Mouse (Mus musculus) C2C12 (cell line): Measurements from ENCODE around the gene Tbc1d16. TPM values are rescaled to one million over a fixed set of nuclear protein-coding genes. Genes with fewer than 3 reads are reported as not detected.
"Not testable (repeated sequence)": the region's sequence is repeated elsewhere in the genome, so short reads cannot be mapped to it uniquely, and the experiment has no call there.

ENCODE experiments used
- H3K27me3 ChIP-seq: one replicate; pipeline ENCODE4 v1.6.1; 2011; ENCODE audit not compliant: control insufficient read depth, insufficient read depth, insufficient read length
- H3K36me3 ChIP-seq: one replicate; pipeline ENCODE4 v1.6.1; 2011; ENCODE audit not compliant: control insufficient read depth, insufficient read depth
- H3K4me3 ChIP-seq: one replicate; pipeline ENCODE4 v1.5.1; 2011; ENCODE audit warnings: mild to moderate bottlenecking, control low read depth; ENCODE audit not compliant: poor library complexity, insufficient read depth, severe bottlenecking
- H3K79me2 ChIP-seq: one replicate; pipeline ENCODE4 v1.6.1; 2011; ENCODE audit not compliant: control insufficient read depth, insufficient read depth
- H3K79me3 ChIP-seq: one replicate; pipeline ENCODE4 v1.6.1; 2011; ENCODE audit warnings: low read depth, control low read depth
- H3ac ChIP-seq: one replicate; pipeline ENCODE3; 2011; ENCODE audit warnings: low read depth; ENCODE audit not compliant: control insufficient read depth, insufficient read length
- CEBPB ChIP-seq: IDR thresholded peaks from one replicate; pipeline ENCODE4 v1.6.1; 2011; ENCODE audit warnings: low read depth, mild to moderate bottlenecking, control low read depth, moderate library complexity
- CTCF ChIP-seq: IDR thresholded peaks from one replicate; pipeline ENCODE4 v1.5.1; 2011; ENCODE audit not compliant: control insufficient read depth, insufficient read depth, insufficient read length
- FOSL1 ChIP-seq: IDR thresholded peaks from one replicate; pipeline ENCODE4 v1.8.0; 2011; ENCODE audit warnings: mild to moderate bottlenecking, low read length; ENCODE audit not compliant: poor library complexity, insufficient read depth, severe bottlenecking
- MAX ChIP-seq: IDR thresholded peaks from one replicate; pipeline ENCODE4 v1.6.1; 2011; ENCODE audit warnings: mild to moderate bottlenecking, control low read depth
- MYOD1 ChIP-seq: IDR thresholded peaks from one replicate; pipeline ENCODE4 v1.6.1; 2011; ENCODE audit warnings: low read depth; ENCODE audit not compliant: control insufficient read depth, insufficient read length
- MYOG ChIP-seq: IDR thresholded peaks from one replicate; pipeline ENCODE4 v1.6.1; 2011; ENCODE audit not compliant: control insufficient read depth, insufficient read length; ENCODE audit errors: extremely low read depth
- USF1 ChIP-seq: IDR thresholded peaks from one replicate; pipeline ENCODE4 v1.6.1; 2011; ENCODE audit warnings: low read depth, mild to moderate bottlenecking, control low read depth, moderate library complexity
- long read RNA-seq, 2 experiments: library from polyadenylated mRNA; unstranded; transcript quantifications; one replicate each; pipeline ENCODE4 v2.0.0; 2019 to 2020
- polyA plus RNA-seq: library from polyadenylated mRNA; unstranded; fragments of >200 nt; fragmentation: generic; extraction: Trizol; gene quantifications from one replicate; pipeline ENCODE4 v1.2.1, GENCODE M21; 2012; ENCODE audit warnings: missing spikeins

Gene Tbc1d16
- 4.9 TPM for polyA plus RNA-seq
- long read RNA-seq, experiment 1, partial matches to known transcripts = 1 of 4 reads
- long read RNA-seq, experiment 1, other reads (novel, unspliced or antisense) = 3 of 4 reads
- long read RNA-seq, experiment 2, full-length matches to known transcripts = 5 of 30 reads
- long read RNA-seq, experiment 2, partial matches to known transcripts = 17 of 30 reads
- long read RNA-seq, experiment 2, other reads (novel, unspliced or antisense) = 8 of 30 reads

- Histone ChIP-seq H3K27me3 (peaks cover 30% of the 10 kb centered on the region), H3ac (peak within 1 kb of the TSS; percentile 84), H3K36me3 (no peaks in the 10 kb centered on the region), H3K79me2 (no peaks in the 10 kb centered on the region), H3K79me3 (no peaks in the 10 kb centered on the region), H3K4me3 (peak within 1 kb of the TSS; percentile 34)
- no peak for TF ChIP-seq MAX
- TF ChIP-seq USF1 = no peak
- TF ChIP-seq MYOG = no peak
- no peak for TF ChIP-seq CEBPB
- TF ChIP-seq FOSL1 = no peak
- TF ChIP-seq MYOD1 = no peak
- TF ChIP-seq CTCF = no peak
These were observed at the start of gene Tbc1d16, which contains the start of gene Ccdc40 for GRCm38 (mm10) chr11:119228091-119228781. Gene Tbc1d16, minus strand, starts transcription at chr11:119228499. Gene Ccdc40, plus strand, starts transcription at chr11:119228572.

- TF ChIP-seq CTCF (peak; percentile 2), MYOG (no peak), CEBPB (no peak), USF1 (no peak), MAX (no peak), FOSL1 (no peak), MYOD1 (no peak)
- Histone ChIP-seq H3K79me2 (no peaks in the 10 kb centered on the region), H3K4me3 (no peak overlapping the region), H3K79me3 (no peaks in the 10 kb centered on the region), H3ac (no peak overlapping the region), H3K27me3 (no peaks in the 10 kb centered on the region), H3K36me3 (no peaks in the 10 kb centered on the region)
These were observed 45.1 kb upstream of the Tbc1d16 start for GRCm38 (mm10) chr11:119273186-119273930.

- not testable (repeated sequence) for H3K4me3 ChIP-seq, H3K36me3 ChIP-seq, H3K79me2 ChIP-seq
These were observed 44.2 kb upstream of the Tbc1d16 start for GRCm38 (mm10) chr11:119272492-119272891.

GRCm38 (mm10) chr11:119268557-119269195 lies 40.4 kb upstream of the Tbc1d16 start:
- Histone ChIP-seq H3K79me3 (no peaks in the 10 kb centered on the region), H3ac (no peak overlapping the region), H3K36me3 (no peaks in the 10 kb centered on the region)

More at GRCm38 (mm10) chr11:119272492-119272891, 44.2 kb upstream of the Tbc1d16 start:
- H3K79me3 ChIP-seq, H3ac ChIP-seq, H3K27me3 ChIP-seq: not testable (repeated sequence)

GRCm38 (mm10) chr11:119267768-119268556 lies 39.7 kb upstream of the Tbc1d16 start, which contains the start of gene Gaa:
Gene Gaa, plus strand, starts transcription at chr11:119267887.
- Histone ChIP-seq H3K36me3 (no peaks in the 10 kb centered on the region), H3ac (peak within 1 kb of the TSS; percentile 62), H3K79me2 (no peaks in the 10 kb centered on the region), H3K79me3 (no peaks in the 10 kb centered on the region), H3K27me3 (peaks cover 10% of the 10 kb centered on the region), H3K4me3 (peak within 1 kb of the TSS; percentile 56)
- TF ChIP-seq MYOD1 (peak; percentile 48), CTCF (peak; percentile 98), USF1 (peak; percentile 95), CEBPB (no peak), MAX (peak; percentile 38), FOSL1 (no peak)

More at GRCm38 (mm10) chr11:119268557-119269195, 40.4 kb upstream of the Tbc1d16 start:
- H3K27me3 ChIP-seq = peaks cover 7% of the 10 kb centered on the region
- TF ChIP-seq USF1 (no peak), MAX (no peak), CTCF (no peak), MYOD1 (no peak), CEBPB (no peak), MYOG (no peak), FOSL1 (no peak)
- no peaks in the 10 kb centered on the region for H3K79me2 ChIP-seq
- H3K4me3 ChIP-seq = peak overlapping the region; percentile 56
